Mouse (Mus musculus) naive thymus-derived CD4-positive, alpha-beta T cell, adult 2 months (primary cell): ENCODE measurements around the gene Pla2g10.

Source experiments
- DNase-seq: peaks from one replicate; pipeline ENCODE4 v3.0.0-alpha.2; 2011; ENCODE audit warnings: low read depth

Gene Pla2g10

DNA sequence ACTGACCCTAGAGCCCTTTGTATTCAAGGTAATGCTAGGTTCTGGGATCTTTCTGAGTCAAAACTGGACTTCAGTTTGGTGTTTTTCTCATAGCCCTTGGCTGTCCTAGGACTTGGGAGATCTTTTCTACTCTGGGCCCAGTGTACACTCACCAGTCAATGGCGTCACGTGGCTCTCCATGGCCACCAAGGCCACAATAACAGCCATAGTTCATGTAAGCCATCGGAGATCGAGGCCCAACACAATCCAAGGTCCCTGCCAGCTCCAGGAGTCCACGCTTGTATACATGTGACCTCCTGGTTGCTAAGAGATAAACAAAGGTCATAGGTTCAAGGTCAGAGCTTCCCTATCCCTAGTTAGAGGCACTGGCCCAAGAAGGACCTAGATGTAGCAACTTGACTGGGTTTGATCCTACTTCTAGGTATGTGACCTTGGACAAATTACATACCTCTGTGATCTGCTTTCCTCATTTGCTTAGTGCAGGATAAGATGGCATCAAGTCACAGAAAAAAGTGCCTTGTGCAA, 2.9 kb downstream of the Pla2g10 start:
- no peak for DNase-seq

DNA sequence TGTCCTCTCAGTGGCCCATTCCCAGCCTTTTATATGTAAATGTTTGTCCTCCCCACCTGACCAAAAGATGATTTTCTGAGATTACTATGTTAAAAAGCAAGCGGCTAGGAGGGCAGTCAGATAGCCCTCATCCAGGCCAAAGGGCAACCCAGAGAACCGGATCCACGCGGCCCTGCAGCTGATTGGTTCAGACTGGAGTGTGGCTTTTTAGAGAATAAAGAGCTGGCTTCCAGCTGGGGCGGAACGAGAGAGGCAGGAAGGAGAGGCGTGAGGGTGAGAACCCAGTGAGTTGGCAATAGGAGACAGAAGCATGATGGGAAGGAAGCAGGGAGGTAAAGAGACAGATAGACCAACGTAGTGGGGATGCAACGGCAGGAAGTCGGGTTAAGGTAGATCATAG, 7.8 kb downstream of the Pla2g10 start:
- DNase-seq = no peak

GRCm38 (mm10) chr16:13716821-13717553, 13.8 kb downstream of the Pla2g10 start:
- no peak for DNase-seq

GRCm38 (mm10) chr16:13714910-13715309, 15.9 kb downstream of the Pla2g10 start:
- DNase-seq = no peak

DNA sequence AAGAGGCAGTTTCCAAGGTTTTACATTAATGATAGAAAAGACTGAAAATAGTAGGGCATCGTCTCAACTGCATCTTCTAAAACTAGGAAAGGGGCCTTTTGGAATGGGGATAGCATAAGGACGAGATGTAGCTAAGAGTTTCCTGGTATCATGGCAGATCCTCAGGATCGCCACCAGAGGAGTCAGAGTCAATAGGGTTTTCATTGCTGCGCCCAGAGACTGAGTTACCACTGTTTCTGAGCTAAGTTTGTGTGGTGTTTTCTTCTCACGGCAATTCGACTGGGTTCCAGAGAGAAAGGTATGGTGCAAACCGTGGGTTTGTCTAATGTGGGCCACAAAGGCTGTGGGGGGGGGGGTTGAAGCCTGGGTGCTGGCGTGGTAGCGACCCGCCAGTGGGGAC, 26.1 kb downstream of the Pla2g10 start:
- DNase-seq = no peak

DNA sequence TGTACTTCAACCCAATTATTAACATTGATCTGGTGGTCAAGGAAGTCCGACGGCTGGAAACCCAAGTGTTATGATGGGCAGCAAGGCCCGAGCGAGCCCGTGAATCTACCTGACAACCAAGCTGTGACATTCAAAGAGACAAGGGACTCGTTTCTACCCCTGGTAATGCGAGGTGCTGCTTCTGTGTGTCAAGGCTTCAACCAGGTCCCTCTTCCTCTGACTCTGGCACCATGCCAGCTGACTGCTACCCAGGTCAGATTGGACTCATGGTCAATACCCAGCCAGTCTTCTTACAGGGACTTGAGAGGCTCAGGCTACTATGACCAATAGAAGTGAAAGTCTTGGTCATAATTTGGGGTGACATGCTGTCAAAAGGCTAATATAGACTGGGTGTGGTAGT, 28.6 kb downstream of the Pla2g10 start:
- no peak for DNase-seq

DNA sequence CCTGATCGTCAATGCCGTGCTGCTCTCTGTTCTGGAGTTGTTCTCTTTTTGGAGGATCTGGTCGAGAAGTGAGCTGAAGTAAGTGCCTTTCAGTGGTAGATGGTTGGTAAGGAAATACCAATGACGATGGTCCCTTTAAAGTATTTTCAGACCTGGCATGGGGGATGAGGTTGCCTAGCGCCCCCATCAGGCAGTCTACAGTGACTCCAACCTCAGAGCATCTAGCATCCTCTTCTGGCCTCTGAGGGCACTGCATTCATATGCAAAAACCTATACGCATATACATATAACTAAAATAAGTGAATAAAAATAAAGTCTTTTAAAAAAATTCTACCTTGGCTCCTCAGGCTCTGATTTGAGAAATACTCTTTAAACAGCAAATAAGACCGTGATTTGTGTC, 31.8 kb downstream of the Pla2g10 start:
- peak; percentile 9 for DNase-seq

DNA sequence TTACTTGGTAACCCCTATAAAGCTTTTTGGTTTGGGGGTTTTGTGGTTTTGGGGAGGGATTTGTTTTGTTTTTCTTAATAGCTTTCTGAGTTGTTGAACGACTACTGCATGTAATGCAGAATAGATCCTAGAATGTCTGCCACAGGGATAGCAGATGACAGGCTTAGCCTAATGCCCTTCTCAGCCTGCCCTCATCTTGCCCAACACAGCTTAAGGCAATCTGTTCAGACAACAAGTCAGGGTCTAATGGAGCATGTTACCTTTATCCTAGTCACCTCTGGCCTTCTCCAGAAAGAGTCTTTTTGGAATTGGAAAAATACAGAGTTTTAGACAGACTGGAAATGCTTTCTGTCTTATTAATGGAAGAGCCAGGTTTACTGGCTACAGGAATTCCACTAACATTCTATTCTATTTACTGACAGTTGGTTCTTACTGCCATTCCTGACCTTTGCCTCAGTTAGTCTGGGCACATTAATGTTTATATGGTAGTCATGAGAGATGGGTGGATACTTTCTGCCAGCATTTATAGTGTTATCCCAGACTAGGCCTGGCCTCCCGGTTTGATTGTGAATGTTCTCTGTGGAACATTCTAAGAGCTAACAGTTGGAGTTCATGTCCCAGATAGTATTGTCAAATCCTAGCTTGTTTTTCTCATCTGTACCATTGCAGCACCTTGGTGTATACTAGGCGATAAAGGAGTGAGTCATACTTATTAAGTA, 52.0 kb downstream of the Pla2g10 start:
- no peak for DNase-seq

DNA sequence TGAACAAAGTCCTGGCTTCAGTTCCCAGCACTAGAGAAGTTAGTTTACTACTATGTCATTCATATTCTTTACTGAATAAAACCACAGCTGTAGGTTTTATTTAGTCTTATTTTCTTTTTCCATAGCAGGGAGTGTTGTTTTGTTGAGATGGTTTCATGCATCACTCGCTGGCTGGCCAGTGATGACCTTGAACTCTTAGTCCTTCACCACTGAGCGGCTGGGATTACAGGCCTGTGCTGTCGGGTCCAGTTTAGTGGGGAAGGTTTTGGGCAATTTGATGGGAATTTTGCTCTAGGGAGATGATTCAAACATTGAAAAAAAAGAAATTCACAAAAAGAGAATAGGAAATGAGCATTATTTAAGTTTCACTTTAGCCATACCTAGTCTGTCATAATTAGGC, 56.3 kb downstream of the Pla2g10 start:
- no peak for DNase-seq

- no peak for DNase-seq
Observed at GRCm38 (mm10) chr16:13673114-13673513, 57.7 kb downstream of the Pla2g10 start.

GRCm38 (mm10) chr16:13672386-13672898, 58.3 kb downstream of the Pla2g10 start:
- DNase-seq = peak; percentile 86

- DNase-seq = peak; percentile 96
Observed at GRCm38 (mm10) chr16:13671685-13672385, 58.9 kb downstream of the Pla2g10 start, which contains the start of the genes Bfar and 3110001I22Rik. Gene Bfar, plus strand, starts transcription at chr16:13671858. Gene 3110001I22Rik, plus strand, starts transcription at chr16:13671929.

DNA sequence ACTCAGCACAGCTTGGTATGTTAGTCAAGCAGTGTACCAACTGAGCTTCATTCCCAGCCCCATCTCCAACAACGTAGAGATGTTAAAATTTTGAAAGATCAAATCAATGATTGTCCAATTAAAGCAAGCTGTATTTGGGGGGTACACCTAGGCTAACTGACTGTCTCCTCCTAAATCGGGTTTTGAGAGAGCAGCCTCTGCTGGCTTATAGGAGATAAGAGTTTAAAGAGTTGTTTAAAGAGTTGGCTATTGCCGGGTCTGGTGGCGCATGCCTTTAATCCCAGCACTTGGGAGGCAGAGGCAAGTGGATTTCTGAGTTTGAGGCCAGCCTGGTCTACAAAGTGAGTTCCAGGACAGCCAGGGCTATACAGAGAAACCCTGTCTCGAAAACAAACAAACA, 59.9 kb downstream of the Pla2g10 start:
- DNase-seq = peak; percentile 25

DNA sequence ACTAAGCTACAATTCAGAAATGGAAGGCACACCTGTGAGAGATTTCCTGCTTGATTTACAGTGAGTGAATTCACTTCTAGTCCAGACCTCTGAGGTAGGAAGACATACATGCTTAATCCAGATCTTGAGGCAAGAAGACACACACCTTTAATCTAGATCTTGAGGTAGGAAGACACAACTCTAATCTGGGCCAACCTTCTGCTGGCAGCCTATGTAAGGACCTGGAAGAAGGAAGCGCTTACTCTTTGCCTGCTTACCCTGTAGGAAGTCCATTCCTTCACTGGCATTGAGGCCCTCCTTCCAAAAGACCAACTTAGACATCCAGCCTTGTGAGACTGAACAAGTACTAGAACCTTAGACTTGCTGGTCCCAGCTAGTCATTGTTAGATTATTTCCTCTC, 61.5 kb downstream of the Pla2g10 start:
- DNase-seq = peak; percentile 10

GRCm38 (mm10) chr16:13668402-13669108, 62.2 kb downstream of the Pla2g10 start:
- DNase-seq = no peak

- peak; percentile 97 for DNase-seq
Observed at GRCm38 (mm10) chr16:13667878-13668343, 62.9 kb downstream of the Pla2g10 start, which contains the start of gene Parn. Gene Parn, minus strand, starts transcription at chr16:13668170.
